Mouse (Mus musculus): ENCODE data around the gene Hephl1.

Hephl1 gene

DNA sequence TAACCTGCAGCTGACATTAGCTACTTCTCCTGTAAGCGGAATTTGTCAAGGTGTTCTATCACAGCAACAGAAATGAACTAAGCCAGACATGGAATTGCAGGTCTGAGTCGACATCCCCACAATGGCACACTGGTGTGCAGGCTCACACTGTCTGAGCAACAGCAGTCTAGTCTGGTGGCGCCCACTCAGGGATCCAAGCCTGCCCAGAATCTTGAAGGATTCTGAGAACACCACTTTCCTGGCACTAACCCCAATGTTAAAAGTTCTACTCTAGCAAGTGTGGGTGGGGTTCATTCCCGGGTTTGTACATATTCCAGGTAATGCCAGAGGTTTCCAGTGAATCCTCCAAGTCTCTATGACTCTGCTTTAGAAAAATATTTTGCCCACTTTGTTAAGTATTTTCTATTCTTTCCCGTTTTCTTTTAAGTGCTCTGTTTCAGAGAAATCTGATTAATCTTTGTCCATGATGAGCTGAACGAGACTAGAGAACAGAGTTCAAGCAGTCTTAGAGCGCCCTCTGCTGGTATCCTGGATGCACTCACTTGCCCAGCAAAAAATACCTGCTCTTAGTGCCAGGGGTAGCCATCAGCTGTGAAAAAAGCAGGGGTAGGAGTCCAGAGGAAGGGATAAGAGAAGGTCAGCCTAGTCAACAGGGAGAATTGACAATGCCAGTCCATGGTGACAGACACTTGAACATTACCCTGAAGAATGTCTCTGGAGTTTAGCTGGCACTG is 96.5 kb downstream of the Hephl1 start:
- peak; percentile 92 for DNase-seq

DNA sequence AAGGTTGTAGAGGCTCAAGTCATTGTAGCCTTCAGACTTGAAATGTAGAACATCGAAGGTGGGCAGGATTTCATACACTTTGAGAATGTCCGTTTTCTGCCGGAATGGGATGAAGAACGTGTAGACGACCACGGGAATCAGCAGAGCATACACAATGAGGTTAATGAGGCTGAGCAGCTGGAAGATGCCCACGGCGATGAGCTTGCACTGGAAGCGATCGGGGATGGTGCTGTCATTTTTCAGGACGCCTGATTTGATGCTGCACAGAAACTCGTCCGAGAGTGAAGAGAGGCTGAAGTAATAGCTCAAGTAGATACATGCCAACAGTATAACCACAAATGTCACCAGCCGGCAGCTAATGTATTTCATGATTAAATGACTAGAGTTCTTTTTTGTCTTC is 104.3 kb downstream of the Hephl1 start:
- DNase-seq: no peak

- DNase-seq: no peak
These were observed 107.6 kb downstream of the Hephl1 start for GRCm38 (mm10) chr9:15004298-15004685.

- DNase-seq: no peak
These were observed 108.1 kb downstream of the Hephl1 start for GRCm38 (mm10) chr9:15003676-15004297.

- no peak for DNase-seq
These were observed 108.8 kb downstream of the Hephl1 start for GRCm38 (mm10) chr9:15002995-15003613.

Measured in cerebellum, postnatal 14 days (tissue).